Mouse (Mus musculus) spleen, adult 2 months (tissue): ENCODE measurements around the gene Ptms.

Experiments
- CTCF ChIP-seq: fragments of 200-500 bp; IDR thresholded peaks from 2 replicates; pipeline ENCODE4 v1.5.1; 2011; ENCODE audit warnings: mild to moderate bottlenecking, inconsistent platforms; ENCODE audit not compliant: insufficient read depth, insufficient read length, insufficient replicate concordance; ENCODE audit errors: extremely low read depth
- POLR2A ChIP-seq: fragments of 200-500 bp; IDR thresholded peaks from 2 replicates; pipeline ENCODE4 v1.6.1; 2011; ENCODE audit warnings: low read depth, low read length, inconsistent platforms

- no peak for TF ChIP-seq POLR2A
- no peak for TF ChIP-seq CTCF
Measured at GRCm38 (mm10) chr6:124887986-124888385, 31.9 kb downstream of the Ptms start, which contains the start of gene Cd4.
